Mouse (Mus musculus): ENCODE measurements around the gene Pde4d. TPM values are rescaled to one million over a fixed set of nuclear protein-coding genes. Genes with fewer than 3 reads are reported as not detected.

Pde4d gene
- polyA plus RNA-seq, 1 experiment from 2014 or later, result 3.4 TPM

DNA sequence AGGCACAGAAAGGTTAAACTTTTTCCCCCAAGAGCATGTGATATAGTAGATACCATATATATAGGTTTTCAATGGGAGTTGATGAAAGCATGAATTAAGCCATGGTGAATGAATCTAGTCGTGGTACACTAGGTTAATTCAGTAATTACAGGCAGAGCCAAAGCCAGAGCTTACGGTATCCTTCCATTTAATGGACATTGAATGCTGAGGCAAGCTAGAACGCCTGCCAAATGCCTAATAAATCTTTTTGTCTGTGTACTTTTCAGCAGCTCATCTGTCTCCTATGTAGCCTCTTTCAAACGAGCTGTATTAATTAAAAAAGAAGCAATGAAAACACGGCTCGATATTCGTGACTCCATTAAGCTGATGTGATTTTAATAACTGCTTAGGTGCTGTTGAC is 862.8 kb downstream of the Pde4d start:
- CTCF ChIA-PET, result no interaction called here

DNA sequence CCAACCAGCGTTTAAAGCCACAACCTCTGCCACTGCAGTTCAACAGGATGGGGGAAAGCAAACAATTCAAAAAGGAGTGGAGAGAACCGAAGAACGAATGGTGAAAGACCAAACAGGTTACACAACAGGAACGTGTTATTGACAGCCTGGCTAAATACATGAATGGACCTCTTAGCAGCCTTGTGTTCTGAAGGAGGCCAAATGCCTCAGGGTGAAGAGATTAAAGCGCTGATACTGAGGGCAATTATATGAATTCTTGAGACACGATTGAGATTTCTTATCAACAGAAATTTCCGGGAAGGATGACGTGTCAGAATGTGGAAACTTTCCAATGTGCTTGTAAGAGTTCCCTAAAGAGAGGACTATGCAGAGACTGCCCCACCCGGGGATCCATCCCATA is 865.9 kb downstream of the Pde4d start:
- TF ChIP-seq CTCF (IDR thresholded peaks at IDR 0.05), result no peak
- ChIA-PET POLR2A (no interaction called here), CTCF (no interaction called here)
- ATAC-seq (no peak), DNase-seq (ENCODE audit: low read depth, low spot score) (no peak)
- in situ Hi-C loops (cut with MboI; ENCODE audit: low pct_unique_long_range_greater_than_20kb), result no loop called here
- H3K27me3 ChIP-seq, result peaks cover 4% of the 10 kb centered on the region

More for the DNA sequence above, 862.8 kb downstream of the Pde4d start:
- DNase-seq (ENCODE audit: low read depth, low spot score), result no peak
- ATAC-seq, result no peak
- in situ Hi-C loops (cut with MboI; ENCODE audit: low pct_unique_long_range_greater_than_20kb), result no loop called here
- peaks cover 1% of the 10 kb centered on the region for H3K27me3 ChIP-seq
- TF ChIP-seq CTCF (IDR thresholded peaks at IDR 0.05), result no peak
- POLR2A ChIA-PET, result no interaction called here

DNA sequence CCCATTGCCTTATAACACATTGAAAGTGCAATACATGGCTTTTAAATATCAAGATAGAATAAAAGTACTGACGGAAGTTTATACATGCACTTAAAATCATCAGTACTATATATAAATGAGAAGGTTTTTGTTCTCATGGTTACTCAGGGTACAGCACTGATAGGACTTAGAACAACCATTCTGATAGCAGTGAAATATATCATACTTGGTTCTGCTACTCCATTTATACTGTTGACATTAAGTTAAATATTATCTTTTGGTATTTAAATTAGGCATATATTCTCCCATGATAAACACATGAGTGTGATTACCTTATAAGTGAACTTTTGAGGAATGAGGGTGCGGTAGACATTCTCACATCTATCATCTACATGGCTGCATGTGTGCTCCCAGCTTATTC is 867.9 kb downstream of the Pde4d start:
- ATAC-seq, result no peak
- no peak for DNase-seq (ENCODE audit: low read depth, low spot score)
- H3K27me3 ChIP-seq, result peaks cover 11% of the 10 kb centered on the region
- no peak for TF ChIP-seq CTCF (IDR thresholded peaks at IDR 0.05)
- in situ Hi-C loops (cut with MboI; ENCODE audit: low pct_unique_long_range_greater_than_20kb), result no loop called here
- ChIA-PET POLR2A (no interaction called here), CTCF (no interaction called here)

GRCm38 (mm10) chr13:109318434-109318998 is 868.8 kb downstream of the Pde4d start:
- H3K27me3 ChIP-seq, result peaks cover 11% of the 10 kb centered on the region
- TF ChIP-seq CTCF (IDR thresholded peaks at IDR 0.05), result no peak
- DNase-seq (ENCODE audit: low read depth, low spot score), result no peak
- in situ Hi-C loops (cut with MboI; ENCODE audit: low pct_unique_long_range_greater_than_20kb), result no loop called here
- POLR2A ChIA-PET, result no interaction called here
- CTCF ChIA-PET, result interaction anchor here (0.8 to 1.0 kb wide), 2 partner anchors 10 to 20 kb away, joined by 3 to 4 read pairs; no protein-coding TSS in a partner anchor
- ATAC-seq, result no peak

- CTCF ChIA-PET, result no interaction called here
- TF ChIP-seq CTCF (IDR thresholded peaks at IDR 0.05), result no peak
- peaks cover 7% of the 10 kb centered on the region for H3K27me3 ChIP-seq
- POLR2A ChIA-PET, result no interaction called here
- ATAC-seq (no peak), DNase-seq (ENCODE audit: low read depth, low spot score) (no peak)
- in situ Hi-C loops (cut with MboI; ENCODE audit: low pct_unique_long_range_greater_than_20kb), result loop anchor here (5.0 kb wide), 1 partner anchor 79 kb away; no protein-coding TSS in a partner anchor
Observed at GRCm38 (mm10) chr13:109326061-109326460, 876.3 kb downstream of the Pde4d start.

- in situ Hi-C loops (cut with MboI; ENCODE audit: low pct_unique_long_range_greater_than_20kb), result no loop called here
- DNase-seq (ENCODE audit: low read depth, low spot score) (no peak), ATAC-seq (no peak)
- ChIA-PET CTCF (no interaction called here), POLR2A (no interaction called here)
- peaks cover 7% of the 10 kb centered on the region for H3K27me3 ChIP-seq
- TF ChIP-seq CTCF (IDR thresholded peaks at IDR 0.05), result no peak
Observed at GRCm38 (mm10) chr13:109331563-109331962, 881.8 kb downstream of the Pde4d start.

DNA sequence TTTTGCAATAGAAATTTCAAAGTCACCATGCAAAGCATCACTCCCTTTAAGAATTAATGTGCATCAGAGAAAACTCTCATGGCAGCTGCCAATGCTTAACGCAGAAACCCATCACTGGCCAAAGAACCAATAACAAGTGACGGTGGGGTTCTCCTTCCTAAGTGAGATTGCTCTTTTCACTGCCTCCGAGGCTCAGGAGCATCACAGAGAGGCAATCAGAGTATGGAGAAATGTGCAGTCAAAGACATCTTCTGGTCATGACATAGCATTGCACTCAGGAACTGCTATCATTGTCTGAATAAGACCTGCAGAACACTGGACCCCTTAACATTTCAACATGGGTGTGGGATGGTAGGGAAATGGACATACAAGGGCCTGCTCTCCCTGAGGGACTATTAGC is 892.2 kb downstream of the Pde4d start:
- ATAC-seq, result no peak
- H3K27me3 ChIP-seq, result peaks cover 24% of the 10 kb centered on the region
- ChIA-PET POLR2A (no interaction called here), CTCF (interaction anchor here (1.1 to 2.3 kb wide), 4 partner anchors 11 to 177 kb away, joined by 3 to 8 read pairs (median 4); no protein-coding TSS in a partner anchor)
- DNase-seq (ENCODE audit: low read depth, low spot score), result no peak
- peak; percentile 39 for TF ChIP-seq CTCF (IDR thresholded peaks at IDR 0.05)
- in situ Hi-C loops (cut with MboI; ENCODE audit: low pct_unique_long_range_greater_than_20kb), result loop anchor here (5.0 to 10.0 kb wide), 4 partner anchors 107 to 393 kb away; no protein-coding TSS in a partner anchor

GRCm38 (mm10) chr13:109342469-109342868 is 892.7 kb downstream of the Pde4d start:
- CTCF ChIA-PET, result interaction anchor here (1.1 to 1.8 kb wide), 4 partner anchors 11 to 267 kb away, joined by 3 to 8 read pairs (median 4); no protein-coding TSS in a partner anchor
- TF ChIP-seq CTCF (IDR thresholded peaks at IDR 0.05), result no peak
- POLR2A ChIA-PET, result interaction anchor here (0.6 kb wide), 1 partner anchor 32 kb away, joined by 3 read pairs; no protein-coding TSS in a partner anchor
- no peak for ATAC-seq
- peaks cover 27% of the 10 kb centered on the region for H3K27me3 ChIP-seq
- no peak for DNase-seq (ENCODE audit: low read depth, low spot score)
- in situ Hi-C loops (cut with MboI; ENCODE audit: low pct_unique_long_range_greater_than_20kb), result loop anchor here (5.0 to 10.0 kb wide), 4 partner anchors 108 to 392 kb away; no protein-coding TSS in a partner anchor

DNA sequence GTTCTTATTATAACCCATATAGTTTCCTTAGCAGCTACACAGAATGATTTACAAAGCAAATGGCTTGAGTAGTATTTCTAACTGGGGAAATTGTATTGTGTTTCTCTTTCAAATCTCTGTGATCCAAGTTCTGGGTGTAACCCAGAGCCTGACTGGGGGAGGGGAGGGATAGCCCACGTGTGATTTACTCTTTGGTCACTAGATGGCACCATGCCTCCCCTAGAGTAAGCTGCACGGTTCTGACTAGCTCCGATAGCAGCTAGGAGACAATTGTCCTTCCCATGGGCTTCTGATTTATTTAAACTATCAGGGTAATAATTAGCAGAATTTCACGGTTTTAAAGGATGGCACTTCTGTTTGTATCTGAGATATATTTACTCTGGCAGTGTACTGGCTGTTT is 893.8 kb downstream of the Pde4d start:
- DNase-seq (ENCODE audit: low read depth, low spot score) (peak; percentile 7), ATAC-seq (peak; percentile 89)
- TF ChIP-seq CTCF (IDR thresholded peaks at IDR 0.05), result peak; percentile 89
- ChIA-PET CTCF (interaction anchor here (0.6 to 1.8 kb wide), 13 partner anchors 10 to 266 kb away, joined by 3 to 9 read pairs (median 3); no protein-coding TSS in a partner anchor), POLR2A (no interaction called here)
- H3K27me3 ChIP-seq, result peaks cover 30% of the 10 kb centered on the region
- in situ Hi-C loops (cut with MboI; ENCODE audit: low pct_unique_long_range_greater_than_20kb), result loop anchor here (5.0 to 10.0 kb wide), 4 partner anchors 109 to 391 kb away; no protein-coding TSS in a partner anchor

- H3K27me3 ChIP-seq, result peaks cover 24% of the 10 kb centered on the region
- TF ChIP-seq CTCF (IDR thresholded peaks at IDR 0.05), result no peak
- ChIA-PET CTCF (no interaction called here), POLR2A (no interaction called here)
- ATAC-seq (no peak), DNase-seq (ENCODE audit: low read depth, low spot score) (no peak)
- in situ Hi-C loops (cut with MboI; ENCODE audit: low pct_unique_long_range_greater_than_20kb), result loop anchor here (10.0 kb wide), 3 partner anchors 113 to 387 kb away; no protein-coding TSS in a partner anchor
Observed at GRCm38 (mm10) chr13:109347770-109348169, 898.0 kb downstream of the Pde4d start.

GRCm38 (mm10) chr13:109348316-109348715 is 898.6 kb downstream of the Pde4d start:
- in situ Hi-C loops (cut with MboI; ENCODE audit: low pct_unique_long_range_greater_than_20kb), result loop anchor here (10.0 kb wide), 3 partner anchors 114 to 386 kb away; no protein-coding TSS in a partner anchor
- peaks cover 24% of the 10 kb centered on the region for H3K27me3 ChIP-seq
- no peak for DNase-seq (ENCODE audit: low read depth, low spot score)
- no peak for ATAC-seq
- no peak for TF ChIP-seq CTCF (IDR thresholded peaks at IDR 0.05)
- POLR2A ChIA-PET, result no interaction called here
- CTCF ChIA-PET, result no interaction called here

All from Patski (cell line).